Mouse (Mus musculus) T-helper 2 cell (primary cell): ENCODE measurements around the gene Armc12.

Experiments
- in situ Hi-C: fragments of 300-600 bp; cut with MboI, MseI; formaldehyde crosslinking; loops from one replicate; pipeline ENCODE4 v1.15.1; 2025; ENCODE audit warnings: high pct_unique_total_duplicates

Gene Armc12

DNA sequence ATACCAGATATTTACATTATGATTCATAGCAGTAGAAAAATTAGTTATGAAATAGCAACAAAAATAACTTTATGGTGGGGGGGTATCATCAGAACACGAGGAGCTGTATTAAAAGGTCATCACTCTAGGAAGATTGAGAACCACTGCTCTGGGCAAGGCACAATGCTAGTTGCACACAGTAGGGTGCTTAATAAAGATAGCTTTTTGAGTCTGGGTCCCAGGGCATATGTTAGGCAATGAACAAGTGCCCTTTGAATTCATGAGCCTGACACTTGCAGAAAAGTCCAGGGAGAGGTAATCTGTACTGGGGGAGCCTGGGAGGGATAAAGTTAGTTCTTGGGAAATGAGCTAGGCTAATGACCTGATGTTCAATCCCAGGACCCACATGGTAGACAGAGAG is 17.3 kb upstream of the Armc12 start:
- in situ Hi-C loops: loop anchor here (10.0 kb wide), 1 partner anchor 289 kb away; no protein-coding TSS in a partner anchor

DNA sequence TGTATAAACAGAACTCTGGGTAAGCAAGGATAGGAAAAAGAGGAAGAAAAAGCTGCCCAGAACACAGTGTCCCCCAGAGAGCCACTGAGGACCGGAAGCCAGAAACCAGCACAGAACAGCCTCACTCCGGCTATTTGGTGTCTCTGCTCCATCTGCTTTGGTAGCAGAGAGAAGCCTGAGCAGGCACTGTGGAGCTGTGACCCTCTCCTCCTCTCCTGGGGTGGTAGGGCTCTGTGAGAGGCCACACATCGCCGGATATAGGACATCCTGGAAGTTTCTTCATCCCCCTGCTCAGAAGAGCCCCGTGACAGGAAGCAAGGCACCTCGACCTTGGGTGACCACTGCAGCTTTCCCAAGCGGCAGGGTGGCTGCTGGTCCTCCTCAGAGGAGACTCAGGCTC is 16.8 kb upstream of the Armc12 start:
- in situ Hi-C loops: loop anchor here (10.0 kb wide), 1 partner anchor 289 kb away; no protein-coding TSS in a partner anchor

DNA sequence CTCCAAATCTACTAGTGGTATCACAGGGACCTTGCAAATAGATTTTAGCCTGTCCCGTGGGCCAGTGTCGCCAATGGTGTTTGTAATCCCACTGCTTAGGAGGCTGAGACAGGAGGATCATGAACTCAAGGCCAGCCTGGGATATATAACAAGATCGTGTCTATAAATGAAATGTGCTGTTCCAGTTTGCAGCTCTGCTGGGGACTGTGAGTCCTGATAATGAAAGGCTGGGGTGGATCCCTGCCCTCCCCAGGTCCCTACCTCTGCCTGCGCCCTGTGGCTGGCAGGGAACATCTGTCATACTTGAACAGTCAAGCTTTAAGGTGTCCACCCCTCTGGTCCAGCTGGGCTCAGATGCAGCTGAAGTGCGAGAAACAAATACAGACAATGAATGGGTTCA is 16.1 kb upstream of the Armc12 start:
- in situ Hi-C loops: loop anchor here (10.0 kb wide), 1 partner anchor 290 kb away; no protein-coding TSS in a partner anchor

DNA sequence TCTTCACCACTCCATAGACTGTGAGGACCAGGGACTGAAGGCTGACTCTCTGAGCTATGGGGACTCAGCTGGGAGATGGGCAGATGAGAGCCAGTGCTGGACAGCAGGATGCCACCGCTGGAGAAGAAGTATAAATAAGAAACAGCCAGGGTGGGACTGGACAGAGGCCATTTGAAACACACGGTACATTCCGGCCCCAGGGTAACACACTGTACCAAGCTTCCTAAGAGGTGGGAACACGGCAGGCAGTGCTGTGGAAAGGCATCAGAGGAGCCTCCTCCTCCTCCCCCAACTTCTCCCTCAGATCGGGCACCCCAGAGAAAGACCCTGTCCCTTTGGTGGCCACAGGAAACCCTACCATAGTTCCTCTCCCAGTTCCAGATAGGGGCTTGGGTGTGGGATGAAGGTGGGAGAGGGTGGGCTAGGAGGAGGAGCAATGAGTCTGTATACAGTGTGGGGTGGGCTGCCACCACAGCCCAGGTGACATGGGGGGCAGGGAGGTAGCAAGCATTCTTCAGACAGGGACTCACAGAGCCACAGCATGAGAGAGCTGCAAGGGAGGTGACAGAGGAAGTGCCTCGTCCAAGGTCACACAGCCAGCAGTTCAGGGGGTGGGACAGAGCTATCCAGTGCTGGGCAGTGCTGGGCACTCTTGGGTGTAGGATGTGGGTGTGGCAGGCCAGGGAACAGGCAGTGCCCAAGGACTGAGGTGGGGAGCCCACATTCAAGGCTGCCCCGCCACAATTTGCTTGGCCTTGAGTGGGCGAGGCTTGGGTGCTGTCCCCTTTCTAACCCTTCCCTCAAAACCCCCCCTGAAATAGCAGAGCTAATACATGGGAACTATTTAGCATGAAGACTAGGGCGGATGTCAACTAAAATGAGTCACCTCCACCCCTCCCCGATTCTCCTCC is 14.9 kb upstream of the Armc12 start:
- in situ Hi-C loops: loop anchor here (10.0 kb wide), 1 partner anchor 291 kb away; no protein-coding TSS in a partner anchor

DNA sequence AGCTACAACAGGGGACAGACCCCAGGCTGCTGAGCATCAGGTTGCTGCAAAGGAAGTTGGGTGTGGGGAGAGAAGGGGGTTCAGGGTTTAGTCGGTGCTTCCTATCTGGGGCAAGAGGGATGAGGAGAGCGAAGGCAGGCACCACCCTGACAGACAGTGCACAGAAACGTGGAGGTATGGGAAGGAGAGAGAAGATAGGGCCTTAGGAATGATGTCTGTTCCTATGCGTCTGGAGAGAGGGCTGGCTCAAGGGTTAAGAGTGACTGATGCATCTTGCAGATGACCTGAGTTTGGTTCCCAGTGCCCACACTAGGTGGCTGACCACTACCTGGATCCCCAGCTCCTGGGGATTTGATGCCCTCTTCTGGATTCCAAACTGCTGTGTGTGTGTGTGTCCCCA is 13.7 kb upstream of the Armc12 start:
- in situ Hi-C loops: loop anchor here (10.0 kb wide), 1 partner anchor 292 kb away; no protein-coding TSS in a partner anchor

DNA sequence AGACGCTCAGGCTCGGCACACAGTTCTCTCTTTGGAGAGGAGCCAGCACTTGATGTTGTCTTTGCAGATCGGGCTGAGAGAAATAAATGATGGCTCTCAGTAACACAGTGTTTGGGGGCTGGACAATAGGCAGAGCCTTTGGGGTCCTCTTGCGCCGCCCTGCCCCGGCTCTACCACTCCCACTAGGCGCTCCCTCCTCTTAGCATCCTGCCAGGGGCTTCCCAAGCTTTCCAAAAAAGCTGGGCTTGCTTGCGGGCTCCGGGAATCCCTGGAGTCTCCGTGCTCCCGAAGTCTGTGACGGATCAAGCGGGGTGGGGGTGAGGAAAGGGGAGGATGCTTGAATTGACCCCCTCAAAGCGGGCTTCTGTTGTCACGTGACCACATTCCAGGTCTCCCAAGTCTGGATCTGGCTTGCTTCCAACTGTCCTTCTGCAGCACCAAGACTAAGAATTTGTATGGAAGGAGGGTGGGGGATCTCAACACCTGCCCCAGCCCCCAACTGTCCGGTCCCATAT is 13.1 kb upstream of the Armc12 start, which contains the start of gene Fkbp5:
Gene Fkbp5, minus strand, starts transcription at position 87 of the 515 bp plus-strand sequence.
- in situ Hi-C loops: loop anchor here (10.0 kb wide), 1 partner anchor 293 kb away; no protein-coding TSS in a partner anchor

DNA sequence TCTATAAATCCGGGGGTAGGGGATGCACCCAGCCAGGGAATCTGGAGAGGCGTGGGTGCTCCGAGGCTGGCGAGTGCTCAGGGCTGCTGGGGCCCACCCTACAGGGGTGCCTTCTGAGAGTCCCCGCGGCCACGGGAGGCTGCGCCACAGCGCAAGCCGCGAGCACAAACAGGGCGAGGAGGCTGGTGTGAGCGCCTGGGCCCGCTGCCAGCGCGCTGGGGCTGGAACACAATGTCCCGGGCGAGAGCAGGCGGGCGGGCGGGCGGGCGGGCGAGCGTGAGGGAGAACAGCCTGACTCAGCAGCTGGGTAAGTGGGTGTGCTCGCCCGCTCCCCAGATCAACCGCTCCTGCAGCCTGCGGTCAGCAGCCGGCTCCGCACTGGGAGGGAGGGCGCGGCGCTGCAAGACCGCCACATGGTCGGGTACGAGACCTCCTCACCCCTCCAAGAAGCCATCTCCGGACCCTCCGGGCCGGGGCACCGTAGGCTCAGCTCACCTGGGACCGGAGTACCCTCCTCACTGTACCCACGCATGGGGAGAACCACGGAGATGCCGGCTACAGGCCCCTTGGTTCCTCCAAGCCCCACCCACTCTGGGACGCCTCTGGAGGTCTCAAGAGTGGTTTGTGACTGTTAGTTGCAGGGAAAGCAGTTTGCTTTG is 12.5 kb upstream of the Armc12 start:
- in situ Hi-C loops: loop anchor here (10.0 kb wide), 1 partner anchor 293 kb away; no protein-coding TSS in a partner anchor

DNA sequence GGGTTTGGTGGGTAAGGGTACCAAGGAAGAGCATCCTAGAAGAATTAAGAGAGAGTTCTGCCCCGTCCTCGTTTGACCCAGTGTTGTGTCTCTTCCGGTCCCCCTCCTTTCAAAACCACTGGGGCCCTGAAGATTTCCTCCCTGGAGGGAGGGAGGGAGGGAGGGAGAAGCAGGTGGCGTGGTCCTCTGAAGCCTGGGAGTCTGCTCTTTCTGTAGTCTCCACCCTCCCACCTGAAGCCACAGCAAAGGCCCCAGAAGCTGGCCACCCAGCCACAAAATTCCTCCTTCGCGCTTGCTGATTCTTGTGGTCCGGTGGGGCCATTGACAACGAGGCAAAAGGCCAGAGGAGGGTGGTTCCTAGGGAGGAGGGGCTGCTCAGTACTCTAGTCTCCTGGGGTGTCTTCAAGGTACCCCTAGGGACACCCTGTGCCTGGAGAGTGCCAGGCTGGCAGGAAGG is 12.0 kb upstream of the Armc12 start:
- in situ Hi-C loops: loop anchor here (10.0 kb wide), 1 partner anchor 294 kb away; no protein-coding TSS in a partner anchor

DNA sequence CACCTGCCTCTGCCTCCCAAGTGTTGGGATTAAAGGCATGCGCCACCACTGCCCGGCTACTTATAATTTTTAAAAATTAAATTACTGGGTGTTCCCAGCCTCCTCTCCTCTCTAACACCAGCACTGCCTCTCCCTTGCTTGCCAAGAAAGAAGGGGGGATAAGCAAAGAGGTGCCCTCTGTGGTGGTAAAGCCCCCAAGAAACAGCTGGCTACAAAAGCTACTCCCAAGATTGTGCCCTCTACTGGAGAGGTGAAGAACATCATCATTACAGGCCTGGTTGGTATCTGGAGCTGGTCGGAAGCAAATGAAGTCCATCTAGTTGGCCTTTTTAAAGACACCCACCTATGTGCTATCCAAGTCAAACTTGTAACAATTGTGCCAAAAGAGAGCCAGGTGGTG is 10.8 kb upstream of the Armc12 start:
- in situ Hi-C loops: loop anchor here (10.0 kb wide), 1 partner anchor 295 kb away; no protein-coding TSS in a partner anchor

DNA sequence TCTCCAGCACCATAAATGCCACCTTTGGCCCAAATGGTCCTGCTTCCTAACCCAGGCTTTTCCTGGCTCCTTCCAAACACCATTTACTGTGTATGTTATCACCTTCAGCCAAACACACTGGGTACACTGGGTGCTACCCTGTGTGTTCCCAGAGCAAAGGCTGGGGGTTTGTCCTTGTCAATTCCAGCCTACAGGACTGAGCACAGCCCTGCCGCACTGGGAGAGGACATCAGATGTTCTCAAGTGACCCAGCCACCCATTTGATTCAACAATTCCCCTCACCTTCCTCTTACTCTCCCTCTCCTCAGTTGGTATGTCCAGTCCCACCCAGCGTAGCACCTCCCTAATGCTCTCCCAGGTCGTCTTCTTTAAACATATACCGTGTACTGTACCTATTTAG is 10.0 kb upstream of the Armc12 start:
- in situ Hi-C loops: no loop called here

DNA sequence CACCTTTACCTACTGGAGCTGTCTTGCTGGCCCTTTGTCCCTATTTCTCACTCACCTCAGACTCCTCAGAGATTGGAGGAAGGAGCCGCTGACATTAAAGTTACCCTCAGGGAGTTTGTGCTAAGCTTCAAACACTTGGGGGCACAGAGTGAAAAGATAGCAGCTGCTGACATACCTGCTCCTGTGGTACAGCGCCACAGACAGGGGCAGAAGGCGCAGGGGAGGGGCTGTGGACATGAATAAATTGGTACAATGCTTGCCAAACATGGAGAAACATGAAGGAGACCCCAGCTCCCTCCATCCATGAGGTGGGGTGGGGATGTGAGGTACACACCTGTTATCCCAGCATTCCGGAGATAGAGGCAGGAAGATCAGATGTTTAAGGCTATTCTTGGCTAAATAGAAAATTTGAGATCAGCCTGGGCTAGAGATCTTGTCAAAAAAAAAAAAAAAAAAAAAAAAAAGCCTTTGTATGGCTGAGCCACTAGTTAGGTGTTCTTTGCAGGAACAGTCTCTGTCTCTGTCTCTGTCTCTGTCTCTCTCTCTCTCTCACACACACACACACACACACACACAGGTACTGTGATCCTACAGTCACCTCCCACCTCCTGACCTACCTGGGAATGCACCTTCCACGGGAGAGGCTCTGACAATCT is 9.4 kb upstream of the Armc12 start:
- in situ Hi-C loops: no loop called here

DNA sequence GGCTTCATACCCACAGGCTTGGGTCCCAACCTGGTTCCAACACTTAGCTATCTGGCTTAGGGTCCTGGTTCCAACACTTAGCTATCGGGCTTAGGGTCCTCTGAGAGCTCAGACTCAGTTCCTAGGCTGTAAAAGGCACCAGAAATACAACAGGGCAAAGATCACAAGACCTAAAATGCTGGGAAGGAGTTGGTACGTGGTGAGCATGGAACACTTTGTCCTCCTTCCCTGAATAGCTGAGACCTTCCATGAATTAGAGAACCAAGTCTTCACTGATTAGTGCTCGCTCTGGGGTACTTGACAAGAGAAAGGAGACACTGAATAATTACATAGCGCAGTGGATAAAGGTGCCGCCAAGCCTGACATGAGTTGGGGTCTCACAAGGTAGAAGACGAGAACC is 8.7 kb upstream of the Armc12 start:
- in situ Hi-C loops: no loop called here

DNA sequence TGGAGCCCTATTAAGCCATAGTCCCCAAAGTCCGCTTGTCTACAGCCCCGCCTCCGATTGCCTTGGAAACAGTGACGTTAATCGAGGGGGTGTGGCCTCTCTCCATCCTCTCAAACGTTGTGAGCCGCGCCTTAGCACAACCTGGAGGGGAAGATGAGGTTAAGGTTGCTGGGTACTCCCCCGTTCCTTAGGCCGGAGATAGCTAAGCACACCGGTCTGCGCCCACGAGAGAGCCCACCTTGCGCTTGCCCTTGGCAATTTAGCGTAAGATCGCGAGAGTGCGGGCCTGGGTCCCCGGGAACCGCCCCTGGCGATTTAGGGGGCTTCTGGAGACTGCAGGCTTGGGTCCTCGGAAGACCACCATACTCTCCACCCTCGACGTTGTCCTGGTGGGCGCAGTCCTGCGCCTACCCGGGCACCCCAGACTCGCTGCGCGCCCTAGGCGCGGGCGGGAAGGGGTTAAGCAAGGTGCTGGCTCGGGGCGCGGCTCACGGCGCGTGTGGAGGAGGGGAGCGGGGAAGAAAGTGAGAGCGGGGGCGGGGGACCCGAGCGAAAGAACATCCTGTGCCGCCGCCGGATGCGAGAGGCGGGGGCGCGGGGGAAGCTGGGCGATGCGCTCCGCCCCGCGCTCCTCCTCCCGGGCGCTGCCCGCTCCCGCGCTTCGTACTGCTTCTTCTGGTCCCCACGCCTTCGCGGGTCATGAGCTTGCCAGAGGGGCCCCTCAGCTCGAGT is 7.8 kb upstream of the Armc12 start:
- in situ Hi-C loops: no loop called here

DNA sequence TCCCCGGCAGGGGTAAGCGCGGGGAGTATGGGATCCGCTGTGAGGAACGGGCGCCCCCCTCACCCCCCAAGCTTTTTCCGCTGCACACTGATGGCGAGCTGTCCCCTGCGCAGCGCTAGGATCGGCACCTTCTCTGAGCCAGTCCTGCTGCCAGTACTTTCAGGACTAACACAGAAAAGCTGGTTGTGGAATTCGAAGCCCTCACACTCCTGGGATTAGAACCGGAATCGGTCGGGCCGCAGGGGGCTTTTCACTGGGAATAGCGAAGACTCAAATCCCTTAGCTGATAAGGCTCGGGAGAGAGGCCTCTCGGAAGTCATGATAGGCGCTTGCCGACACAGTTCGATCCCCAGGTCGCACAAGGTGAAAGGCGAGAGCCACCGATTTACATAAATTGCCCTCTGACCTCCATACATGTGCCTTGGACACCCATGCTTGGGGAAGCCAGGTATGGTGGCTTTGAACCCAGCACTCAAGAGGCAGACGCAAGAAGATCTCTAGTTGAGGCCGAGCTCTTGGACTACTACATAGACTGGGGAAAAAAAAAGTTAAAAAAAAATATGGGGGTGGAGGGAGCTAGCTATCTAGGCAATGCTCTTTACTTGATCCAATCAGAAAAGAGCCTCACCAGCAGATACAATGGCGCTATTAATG is 7.1 kb upstream of the Armc12 start:
- in situ Hi-C loops: no loop called here

DNA sequence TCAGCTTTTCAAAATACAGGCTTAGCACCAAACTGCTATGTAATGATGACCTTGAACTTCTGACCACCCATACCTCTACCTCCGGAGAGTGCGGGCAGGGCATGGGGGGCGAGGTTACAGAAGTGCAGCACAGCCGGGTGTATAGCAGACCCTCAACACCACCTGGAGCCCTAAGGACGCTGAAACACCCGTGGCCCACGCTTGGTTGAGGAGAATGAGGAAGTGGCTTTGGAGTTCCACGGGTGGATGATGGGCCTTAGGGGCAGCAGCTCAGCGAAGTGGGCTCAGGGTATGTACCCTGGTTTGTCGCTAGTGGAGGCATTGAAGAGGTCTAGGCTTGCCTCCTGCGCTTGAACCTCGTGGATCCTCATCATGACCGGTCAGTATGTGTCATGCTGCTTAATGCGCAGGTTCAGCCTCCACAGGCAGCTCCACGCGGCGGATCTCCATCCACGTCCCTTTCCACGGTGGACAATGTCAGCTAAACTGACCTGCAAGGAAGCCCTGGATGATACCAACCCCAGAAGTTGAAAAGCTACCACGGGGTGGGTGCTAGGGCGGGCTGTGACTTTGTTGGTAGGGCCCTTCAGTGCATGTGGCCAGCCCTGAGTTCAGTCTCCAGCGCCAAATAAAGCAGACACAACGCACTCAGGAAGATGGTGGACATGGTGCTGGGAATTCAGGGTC is 6.5 kb upstream of the Armc12 start:
- in situ Hi-C loops: no loop called here

DNA sequence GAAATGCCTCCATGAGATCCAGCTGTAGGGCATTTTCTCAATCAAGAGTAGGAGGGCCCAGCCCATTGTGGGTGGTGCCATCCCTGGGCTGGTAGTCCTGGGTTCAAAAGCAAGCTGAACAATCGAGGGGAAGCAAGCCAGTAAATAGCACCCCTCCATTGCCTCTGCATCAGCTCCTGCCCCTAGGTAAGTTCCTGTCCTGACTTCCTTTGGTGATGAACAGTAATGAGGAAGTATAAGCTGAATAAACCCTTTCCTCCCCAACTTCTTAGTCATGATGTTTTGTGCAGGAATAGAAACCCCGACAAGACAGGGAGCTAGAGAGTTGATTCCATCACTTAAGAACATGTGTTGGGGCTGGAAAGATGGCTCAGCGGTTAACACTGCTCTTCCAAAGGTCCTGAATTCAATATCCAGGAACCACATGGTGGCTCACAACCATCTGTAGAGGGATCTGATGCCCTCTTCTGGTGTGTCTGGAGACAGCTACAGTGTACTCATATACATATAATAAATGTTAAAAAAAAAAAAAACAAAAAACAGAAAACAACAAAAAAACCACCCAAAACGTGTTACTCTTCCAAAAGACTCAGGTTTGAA is 5.7 kb upstream of the Armc12 start:
- in situ Hi-C loops: loop anchor here (5.0 kb wide), 2 partner anchors 53 to 703 kb away; partner anchors contain the start of gene D17Wsu92e

DNA sequence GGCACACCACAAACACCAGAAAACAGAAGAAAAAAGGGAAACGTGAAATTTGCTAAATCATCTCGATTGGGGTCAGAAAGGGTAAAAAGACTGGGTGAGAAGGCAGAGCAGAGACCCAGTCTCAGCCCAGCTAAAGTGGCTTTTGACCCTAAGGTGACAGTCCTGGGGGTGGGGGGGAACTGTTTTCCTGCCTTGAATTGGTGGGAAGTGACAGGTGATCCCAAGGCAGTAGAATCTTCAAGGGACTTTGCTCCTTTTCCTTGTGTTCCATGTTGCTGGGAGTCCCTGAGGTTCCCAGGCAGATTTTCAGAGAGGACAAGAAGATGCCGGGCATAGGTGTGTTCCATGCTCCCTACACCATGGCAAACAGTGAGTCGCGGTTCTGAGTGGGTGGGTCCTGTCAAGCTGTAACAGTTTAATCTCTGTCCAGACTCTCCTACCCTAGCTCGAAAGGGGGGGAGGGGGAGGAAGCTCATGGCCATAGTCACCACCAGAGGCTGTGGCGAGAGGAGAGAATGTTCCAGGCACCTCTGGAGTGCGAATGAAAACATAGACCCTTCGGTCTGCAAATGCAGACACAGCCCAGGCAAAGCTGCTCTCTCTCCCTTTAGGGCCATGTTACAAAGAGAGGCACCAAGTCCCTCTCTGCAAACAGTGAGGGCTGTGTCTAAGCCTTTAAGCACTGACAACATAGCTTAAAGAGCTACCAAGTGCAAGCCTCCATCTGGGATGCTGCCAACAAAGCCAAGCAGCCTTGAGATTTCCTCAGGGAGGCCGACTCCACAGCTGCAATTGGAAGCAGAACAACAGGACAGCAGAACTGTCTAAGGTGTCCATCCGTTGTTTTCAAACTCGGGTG is 3.2 kb upstream of the Armc12 start:
- in situ Hi-C loops: loop anchor here (5.0 kb wide), 2 partner anchors 55 to 705 kb away; partner anchors contain the start of gene D17Wsu92e

DNA sequence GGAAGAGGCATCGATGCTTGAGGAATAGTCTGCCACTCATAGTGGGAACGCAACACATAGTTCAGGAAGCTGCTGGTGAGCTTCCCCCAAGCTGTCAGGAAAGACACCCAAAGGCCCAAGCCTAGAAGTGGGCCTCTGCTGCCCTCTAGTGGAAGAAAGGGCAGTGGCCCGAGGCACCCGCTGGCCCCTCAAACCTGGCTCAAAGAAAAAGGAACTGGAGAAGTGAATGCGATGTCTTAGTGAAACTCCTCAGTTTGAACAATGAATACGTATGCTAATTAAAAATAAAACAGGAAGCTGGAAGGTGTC is 2.6 kb upstream of the Armc12 start:
- in situ Hi-C loops: loop anchor here (5.0 kb wide), 2 partner anchors 56 to 706 kb away; partner anchors contain the start of gene D17Wsu92e
